Mouse (Mus musculus): Measurements from ENCODE around the gene Acsbg1. TPM values are rescaled to one million over a fixed set of nuclear protein-coding genes. Genes with fewer than 3 reads are reported as not detected.

Acsbg1 gene
- total RNA-seq, 1 experiment: 2.7 TPM

GRCm38 (mm10) chr9:54689446-54689845, 27.8 kb upstream of the Acsbg1 start:
- H3K4me1 ChIP-seq (ENCODE audit: control insufficient read depth in 2 of 2, insufficient read depth in 2 of 2, low read length in 2 of 2, poor library complexity in 1 of 2): no peaks in the 10 kb centered on the region
- no peak overlapping the region for H3K4me3 ChIP-seq (ENCODE audit: insufficient read depth in 1 of 2, low read depth in 1 of 2, low read length in 2 of 2, poor library complexity in 1 of 2, severe bottlenecking in 1 of 2)
- no peak for DNase-seq (ENCODE audit: low read depth, low spot score)
- H3K36me3 ChIP-seq (ENCODE audit: control insufficient read depth, insufficient read depth, low read length, poor library complexity, severe bottlenecking): no peaks in the 10 kb centered on the region
- in situ Hi-C loops (cut with MboI; ENCODE audit: low sequenced_read_pairs in 2 of 2, unreplicated experiment in 2 of 2): no loop called here
- no peak overlapping the region for H3K27ac ChIP-seq (ENCODE audit: insufficient read depth, low read depth, low read length, poor library complexity, severe bottlenecking)
- no peak overlapping the region for H3K9ac ChIP-seq (ENCODE audit: insufficient read depth, low read depth, low read length, poor library complexity, severe bottlenecking)
- no peaks in the 10 kb centered on the region for H3K9me3 ChIP-seq (ENCODE audit: control insufficient read depth, insufficient read depth, low read depth, low read length)
- TF ChIP-seq ZC3H11A (IDR thresholded peaks at IDR 0.05; ENCODE audit: borderline replicate concordance, low read depth, low read length): no peak
- TF ChIP-seq MAFK (IDR thresholded peaks at IDR 0.05; ENCODE audit: insufficient read depth, low read depth, low read length): no peak
- no peak for TF ChIP-seq ZNF384 (IDR thresholded peaks at IDR 0.05; ENCODE audit: low read depth, low read length)
- no peak for TF ChIP-seq HCFC1 (IDR thresholded peaks at IDR 0.05; ENCODE audit: borderline replicate concordance, insufficient read depth, low read length)
- no peak for TF ChIP-seq CHD2 (IDR thresholded peaks at IDR 0.05; ENCODE audit: low read depth, low read length)

GRCm38 (mm10) chr9:54687246-54688236, 25.9 kb upstream of the Acsbg1 start:
- in situ Hi-C loops (cut with MboI; ENCODE audit: low sequenced_read_pairs in 2 of 2, unreplicated experiment in 2 of 2): no loop called here
- Histone ChIP-seq H3K9me3 (ENCODE audit: control insufficient read depth, insufficient read depth, low read depth, low read length) (no peaks in the 10 kb centered on the region), H3K9ac (ENCODE audit: insufficient read depth, low read depth, low read length, poor library complexity, severe bottlenecking) (no peak overlapping the region), H3K4me3 (ENCODE audit: insufficient read depth in 1 of 2, low read depth in 1 of 2, low read length in 2 of 2, poor library complexity in 1 of 2, severe bottlenecking in 1 of 2) (no peak overlapping the region), H3K4me1 (ENCODE audit: control insufficient read depth in 2 of 2, insufficient read depth in 2 of 2, low read length in 2 of 2, poor library complexity in 1 of 2) (no peaks in the 10 kb centered on the region), H3K27ac (ENCODE audit: insufficient read depth, low read depth, low read length, poor library complexity, severe bottlenecking) (no peak overlapping the region), H3K36me3 (ENCODE audit: control insufficient read depth, insufficient read depth, low read length, poor library complexity, severe bottlenecking) (no peaks in the 10 kb centered on the region)
- DNase-seq (ENCODE audit: low read depth, low spot score): no peak
- TF ChIP-seq CHD2 (IDR thresholded peaks at IDR 0.05; ENCODE audit: low read depth, low read length): no peak
- TF ChIP-seq HCFC1 (IDR thresholded peaks at IDR 0.05; ENCODE audit: borderline replicate concordance, insufficient read depth, low read length): no peak
- no peak for TF ChIP-seq ZC3H11A (IDR thresholded peaks at IDR 0.05; ENCODE audit: borderline replicate concordance, low read depth, low read length)
- TF ChIP-seq ZNF384 (IDR thresholded peaks at IDR 0.05; ENCODE audit: low read depth, low read length): no peak
- no peak for TF ChIP-seq MAFK (IDR thresholded peaks at IDR 0.05; ENCODE audit: insufficient read depth, low read depth, low read length)

- Histone ChIP-seq H3K27ac (ENCODE audit: insufficient read depth, low read depth, low read length, poor library complexity, severe bottlenecking) (peak overlapping the region; percentile 3; the same call in 1 of the 2 replicates), H3K9ac (ENCODE audit: insufficient read depth, low read depth, low read length, poor library complexity, severe bottlenecking) (no peak overlapping the region), H3K4me3 (ENCODE audit: insufficient read depth in 1 of 2, low read depth in 1 of 2, low read length in 2 of 2, poor library complexity in 1 of 2, severe bottlenecking in 1 of 2) (no peak overlapping the region), H3K4me1 (ENCODE audit: control insufficient read depth in 2 of 2, insufficient read depth in 2 of 2, low read length in 2 of 2, poor library complexity in 1 of 2) (no peaks in the 10 kb centered on the region), H3K9me3 (ENCODE audit: control insufficient read depth, insufficient read depth, low read depth, low read length) (no peaks in the 10 kb centered on the region), H3K36me3 (ENCODE audit: control insufficient read depth, insufficient read depth, low read length, poor library complexity, severe bottlenecking) (no peaks in the 10 kb centered on the region)
- TF ChIP-seq CHD2 (IDR thresholded peaks at IDR 0.05; ENCODE audit: low read depth, low read length) (no peak), ZC3H11A (IDR thresholded peaks at IDR 0.05; ENCODE audit: borderline replicate concordance, low read depth, low read length) (no peak), HCFC1 (IDR thresholded peaks at IDR 0.05; ENCODE audit: borderline replicate concordance, insufficient read depth, low read length) (no peak), MAFK (IDR thresholded peaks at IDR 0.05; ENCODE audit: insufficient read depth, low read depth, low read length) (no peak), ZNF384 (IDR thresholded peaks at IDR 0.05; ENCODE audit: low read depth, low read length) (no peak)
- no peak for DNase-seq (ENCODE audit: low read depth, low spot score)
- in situ Hi-C loops (cut with MboI; ENCODE audit: low sequenced_read_pairs in 2 of 2, unreplicated experiment in 2 of 2): no loop called here
Measured at GRCm38 (mm10) chr9:54683814-54684605, 22.3 kb upstream of the Acsbg1 start.

GRCm38 (mm10) chr9:54682846-54683245, 21.2 kb upstream of the Acsbg1 start:
- no peak for TF ChIP-seq HCFC1 (IDR thresholded peaks at IDR 0.05; ENCODE audit: borderline replicate concordance, insufficient read depth, low read length)
- no peak for TF ChIP-seq ZNF384 (IDR thresholded peaks at IDR 0.05; ENCODE audit: low read depth, low read length)
- TF ChIP-seq ZC3H11A (IDR thresholded peaks at IDR 0.05; ENCODE audit: borderline replicate concordance, low read depth, low read length): no peak
- no peak for TF ChIP-seq CHD2 (IDR thresholded peaks at IDR 0.05; ENCODE audit: low read depth, low read length)
- no peak for TF ChIP-seq MAFK (IDR thresholded peaks at IDR 0.05; ENCODE audit: insufficient read depth, low read depth, low read length)
- in situ Hi-C loops (cut with MboI; ENCODE audit: low sequenced_read_pairs in 2 of 2, unreplicated experiment in 2 of 2): no loop called here

More at GRCm38 (mm10) chr9:54682846-54683245, 21.2 kb upstream of the Acsbg1 start:
- Histone ChIP-seq H3K27ac (ENCODE audit: insufficient read depth, low read depth, low read length, poor library complexity, severe bottlenecking) (no peak overlapping the region), H3K4me3 (ENCODE audit: insufficient read depth in 1 of 2, low read depth in 1 of 2, low read length in 2 of 2, poor library complexity in 1 of 2, severe bottlenecking in 1 of 2) (no peak overlapping the region), H3K36me3 (ENCODE audit: control insufficient read depth, insufficient read depth, low read length, poor library complexity, severe bottlenecking) (no peaks in the 10 kb centered on the region), H3K4me1 (ENCODE audit: control insufficient read depth in 2 of 2, insufficient read depth in 2 of 2, low read length in 2 of 2, poor library complexity in 1 of 2) (no peaks in the 10 kb centered on the region), H3K9me3 (ENCODE audit: control insufficient read depth, insufficient read depth, low read depth, low read length) (no peaks in the 10 kb centered on the region), H3K9ac (ENCODE audit: insufficient read depth, low read depth, low read length, poor library complexity, severe bottlenecking) (no peak overlapping the region)
- DNase-seq (ENCODE audit: low read depth, low spot score): no peak

Measured in ES-E14 (cell line).